Mouse (Mus musculus): ENCODE results near the gene Rgs19. TPM values are rescaled to one million over a fixed set of nuclear protein-coding genes. Genes with fewer than 3 reads are reported as not detected.

The Rgs19 gene
- 53.6 and 66.3 TPM in 2 replicates for polyA plus RNA-seq (2014; fragmentation: Nextera tagmentation; extraction: Ambion mirVana)

- ATAC-seq (ENCODE audit: low read depth), result peak; percentile 86
- peaks cover 9% of the 10 kb centered on the region; the same call in 1 of the 2 replicates for H3K4me1 ChIP-seq (ENCODE audit: control insufficient read depth, insufficient read depth, low read length)
- WGBS, result under 1% methylated on average over 69 of the region's 75 CpGs
- H3K27me3 ChIP-seq (ENCODE audit: control insufficient read depth, insufficient read depth, low read length), result no peaks in the 10 kb centered on the region
- no peaks in the 10 kb centered on the region for H3K9me3 ChIP-seq (ENCODE audit: control insufficient read depth, low read length)
- H3K9ac ChIP-seq (replicated peaks; ENCODE audit: low read depth, low read length), result peak within 1 kb of the TSS; percentile 76
- H3K4me2 ChIP-seq (ENCODE audit: low read depth, low read length), result peak within 1 kb of the TSS; percentile 94
- H3K36me3 ChIP-seq (ENCODE audit: control insufficient read depth, insufficient read depth, low read length), result peaks cover 9% of the 10 kb centered on the region; the same call in 1 of the 2 replicates
- H3K4me3 ChIP-seq (ENCODE audit: low read depth, low read length), result peak within 1 kb of the TSS; percentile 59
- peak within 1 kb of the TSS; percentile 36 for H3K27ac ChIP-seq (ENCODE audit: low read depth, low read length)
These were observed at the start of gene Rgs19 for GRCm38 (mm10) chr2:181693339-181694280. Rgs19 (minus strand) TSS chr2:181693977.

GRCm38 (mm10) chr2:181730051-181730450 is 36.3 kb upstream of the Rgs19 start:
- Histone ChIP-seq H3K36me3 (ENCODE audit: control insufficient read depth, insufficient read depth, low read length) (peaks cover 5% of the 10 kb centered on the region; the same call in 1 of the 2 replicates), H3K27ac (ENCODE audit: low read depth, low read length) (no peak overlapping the region), H3K9ac (replicated peaks; ENCODE audit: low read depth, low read length) (no peak overlapping the region), H3K4me3 (ENCODE audit: low read depth, low read length) (no peak overlapping the region), H3K4me1 (ENCODE audit: control insufficient read depth, insufficient read depth, low read length) (no peaks in the 10 kb centered on the region), H3K4me2 (ENCODE audit: low read depth, low read length) (no peak overlapping the region), H3K9me3 (ENCODE audit: control insufficient read depth, low read length) (no peaks in the 10 kb centered on the region), H3K27me3 (ENCODE audit: control insufficient read depth, insufficient read depth, low read length) (no peaks in the 10 kb centered on the region)
- ATAC-seq (ENCODE audit: low read depth), result no peak
- WGBS, result 54% methylated on average over 3 of the region's 3 CpGs

- peak; percentile 44; the same call in 1 of the 2 replicates for ATAC-seq (ENCODE audit: low read depth)
These were observed 34.0 kb upstream of the Rgs19 start for GRCm38 (mm10) chr2:181727659-181728262.

GRCm38 (mm10) chr2:181722213-181722612 is 28.4 kb upstream of the Rgs19 start:
- Histone ChIP-seq H3K4me1 (ENCODE audit: control insufficient read depth, insufficient read depth, low read length) (no peaks in the 10 kb centered on the region), H3K4me2 (ENCODE audit: low read depth, low read length) (no peak overlapping the region), H3K4me3 (ENCODE audit: low read depth, low read length) (no peak overlapping the region), H3K27ac (ENCODE audit: low read depth, low read length) (no peak overlapping the region), H3K36me3 (ENCODE audit: control insufficient read depth, insufficient read depth, low read length) (peaks cover 18% of the 10 kb centered on the region), H3K9me3 (ENCODE audit: control insufficient read depth, low read length) (no peaks in the 10 kb centered on the region), H3K9ac (replicated peaks; ENCODE audit: low read depth, low read length) (no peak overlapping the region), H3K27me3 (ENCODE audit: control insufficient read depth, insufficient read depth, low read length) (no peaks in the 10 kb centered on the region)
- 5% methylated on average over 3 of the region's 3 CpGs for WGBS
- ATAC-seq (ENCODE audit: low read depth), result peak; percentile 73; the same call in 1 of the 2 replicates

More at GRCm38 (mm10) chr2:181727659-181728262, 34.0 kb upstream of the Rgs19 start:
- 36% methylated on average over 9 of the region's 9 CpGs for WGBS
- Histone ChIP-seq H3K27ac (ENCODE audit: low read depth, low read length) (no peak overlapping the region), H3K4me1 (ENCODE audit: control insufficient read depth, insufficient read depth, low read length) (no peaks in the 10 kb centered on the region), H3K4me2 (ENCODE audit: low read depth, low read length) (no peak overlapping the region), H3K4me3 (ENCODE audit: low read depth, low read length) (no peak overlapping the region), H3K9ac (replicated peaks; ENCODE audit: low read depth, low read length) (no peak overlapping the region), H3K27me3 (ENCODE audit: control insufficient read depth, insufficient read depth, low read length) (no peaks in the 10 kb centered on the region), H3K36me3 (ENCODE audit: control insufficient read depth, insufficient read depth, low read length) (peaks cover 5% of the 10 kb centered on the region; the same call in 1 of the 2 replicates), H3K9me3 (ENCODE audit: control insufficient read depth, low read length) (no peaks in the 10 kb centered on the region)

GRCm38 (mm10) chr2:181721200-181721599 is 27.4 kb upstream of the Rgs19 start:
- Histone ChIP-seq H3K4me3 (ENCODE audit: low read depth, low read length) (no peak overlapping the region), H3K27me3 (ENCODE audit: control insufficient read depth, insufficient read depth, low read length) (no peaks in the 10 kb centered on the region), H3K9ac (replicated peaks; ENCODE audit: low read depth, low read length) (no peak overlapping the region), H3K4me1 (ENCODE audit: control insufficient read depth, insufficient read depth, low read length) (peaks cover 7% of the 10 kb centered on the region; the same call in 1 of the 2 replicates), H3K36me3 (ENCODE audit: control insufficient read depth, insufficient read depth, low read length) (peaks cover 13% of the 10 kb centered on the region), H3K27ac (ENCODE audit: low read depth, low read length) (no peak overlapping the region), H3K9me3 (ENCODE audit: control insufficient read depth, low read length) (no peaks in the 10 kb centered on the region), H3K4me2 (ENCODE audit: low read depth, low read length) (no peak overlapping the region)
- no peak for ATAC-seq (ENCODE audit: low read depth)

GRCm38 (mm10) chr2:181720061-181720460 is 26.3 kb upstream of the Rgs19 start:
- Histone ChIP-seq H3K9ac (replicated peaks; ENCODE audit: low read depth, low read length) (no peak overlapping the region), H3K27ac (ENCODE audit: low read depth, low read length) (no peak overlapping the region), H3K36me3 (ENCODE audit: control insufficient read depth, insufficient read depth, low read length) (peaks cover 13% of the 10 kb centered on the region), H3K4me1 (ENCODE audit: control insufficient read depth, insufficient read depth, low read length) (peaks cover 10% of the 10 kb centered on the region; the same call in 1 of the 2 replicates), H3K4me2 (ENCODE audit: low read depth, low read length) (no peak overlapping the region), H3K27me3 (ENCODE audit: control insufficient read depth, insufficient read depth, low read length) (no peaks in the 10 kb centered on the region), H3K9me3 (ENCODE audit: control insufficient read depth, low read length) (no peaks in the 10 kb centered on the region), H3K4me3 (ENCODE audit: low read depth, low read length) (no peak overlapping the region)
- 25% methylated on average over 3 of the region's 3 CpGs for WGBS
- ATAC-seq (ENCODE audit: low read depth), result no peak

GRCm38 (mm10) chr2:181716991-181717390 is 23.2 kb upstream of the Rgs19 start:
- Histone ChIP-seq H3K27me3 (ENCODE audit: control insufficient read depth, insufficient read depth, low read length) (no peaks in the 10 kb centered on the region), H3K4me2 (ENCODE audit: low read depth, low read length) (peak overlapping the region; percentile 76), H3K9ac (replicated peaks; ENCODE audit: low read depth, low read length) (no peak overlapping the region), H3K4me3 (ENCODE audit: low read depth, low read length) (peak overlapping the region; percentile 14), H3K9me3 (ENCODE audit: control insufficient read depth, low read length) (no peaks in the 10 kb centered on the region), H3K36me3 (ENCODE audit: control insufficient read depth, insufficient read depth, low read length) (peaks cover 13% of the 10 kb centered on the region), H3K27ac (ENCODE audit: low read depth, low read length) (no peak overlapping the region), H3K4me1 (ENCODE audit: control insufficient read depth, insufficient read depth, low read length) (peaks cover 27% of the 10 kb centered on the region)
- whole genome bisulfite sequencing, result 44% methylated on average over 3 of the region's 3 CpGs
- ATAC-seq (ENCODE audit: low read depth), result no peak

GRCm38 (mm10) chr2:181715382-181715781 is 21.6 kb upstream of the Rgs19 start:
- H3K4me3 ChIP-seq (ENCODE audit: low read depth, low read length), result peak overlapping the region; percentile 44
- peaks cover 13% of the 10 kb centered on the region for H3K36me3 ChIP-seq (ENCODE audit: control insufficient read depth, insufficient read depth, low read length)
- H3K9ac ChIP-seq (replicated peaks; ENCODE audit: low read depth, low read length), result peak overlapping the region; percentile 55
- WGBS, result 65% methylated on average over 3 of the region's 3 CpGs
- H3K9me3 ChIP-seq (ENCODE audit: control insufficient read depth, low read length), result no peaks in the 10 kb centered on the region
- 0 out of 2 replicates have a peak, but pooled peaks have one; percentile 15 for ATAC-seq (ENCODE audit: low read depth)
- H3K4me2 ChIP-seq (ENCODE audit: low read depth, low read length), result peak overlapping the region; percentile 76
- H3K4me1 ChIP-seq (ENCODE audit: control insufficient read depth, insufficient read depth, low read length), result peaks cover 27% of the 10 kb centered on the region
- peak overlapping the region; percentile 80 for H3K27ac ChIP-seq (ENCODE audit: low read depth, low read length)
- H3K27me3 ChIP-seq (ENCODE audit: control insufficient read depth, insufficient read depth, low read length), result no peaks in the 10 kb centered on the region
